ENCODE assay signal across 35 mouse cellular contexts in genomic region chr10:50882366-50882765, GRCm38 (mm10). TPM values are rescaled to one million over a fixed set of nuclear protein-coding genes. Genes with fewer than 3 reads are reported as not detected.
"Had no signal": no experiment of that assay in that cellular context is flagged by ENCODE, and none has a peak within 500 bp of the region (broad histone marks: within the 10 kb centered on the region; RNA-seq: fewer than 3 reads in every experiment).

No protein-coding gene starts in this region.

- H3K27me3 ChIP-seq: limb, embryonic 15.5 days; liver, embryonic 13.5 days; lung, embryonic 15.5 days; neural tube, embryonic 12.5 days had no signal

- H3K4me2 ChIP-seq: limb, embryonic 12.5 days; limb, embryonic 13.5 days; limb, embryonic 15.5 days; liver, embryonic 11.5 days; liver, embryonic 12.5 days; liver, embryonic 13.5 days; liver, embryonic 15.5 days; lung, embryonic 14.5 days; lung, embryonic 15.5 days; midbrain, embryonic 11.5 days; midbrain, embryonic 12.5 days; midbrain, embryonic 13.5 days; midbrain, embryonic 15.5 days; neural tube, embryonic 12.5 days; neural tube, embryonic 13.5 days had no signal

- H3K4me1 ChIP-seq: limb, embryonic 12.5 days; limb, embryonic 13.5 days; limb, embryonic 15.5 days; liver, embryonic 12.5 days; liver, embryonic 13.5 days; liver, embryonic 15.5 days; lung, embryonic 15.5 days; megakaryocyte, embryonic 14.5 days; midbrain, embryonic 10.5 days; midbrain, embryonic 12.5 days; midbrain, embryonic 13.5 days; midbrain, embryonic 15.5 days; neural tube, embryonic 12.5 days; neural tube, embryonic 13.5 days had no signal

- ATAC-seq: liver, embryonic 12.5 days; liver, postnatal 0 days; lung, postnatal 0 days; midbrain, embryonic 16.5 days had no signal

- H3K4me3 ChIP-seq: limb, embryonic 12.5 days; limb, embryonic 13.5 days; limb, embryonic 15.5 days; liver, embryonic 12.5 days; liver, embryonic 13.5 days; liver, embryonic 15.5 days; lung, embryonic 15.5 days; megakaryocyte, embryonic 14.5 days; midbrain, embryonic 10.5 days; midbrain, embryonic 12.5 days; midbrain, embryonic 13.5 days; midbrain, embryonic 15.5 days; myocyte; neural tube, embryonic 12.5 days; neural tube, embryonic 13.5 days had no signal

- H3K36me3 ChIP-seq: limb, embryonic 12.5 days; limb, embryonic 13.5 days; limb, embryonic 15.5 days; liver, embryonic 12.5 days; liver, embryonic 13.5 days; liver, embryonic 15.5 days; lung, embryonic 15.5 days; midbrain, embryonic 10.5 days; midbrain, embryonic 12.5 days; midbrain, embryonic 13.5 days; midbrain, embryonic 15.5 days; neural tube, embryonic 12.5 days; neural tube, embryonic 13.5 days had no signal

- H3K9me3 ChIP-seq: limb, embryonic 12.5 days; limb, embryonic 13.5 days; limb, embryonic 15.5 days; liver, embryonic 12.5 days; liver, embryonic 13.5 days; liver, embryonic 15.5 days; lung, embryonic 15.5 days; megakaryocyte, embryonic 14.5 days; midbrain, embryonic 10.5 days; midbrain, embryonic 12.5 days; midbrain, embryonic 13.5 days; midbrain, embryonic 15.5 days; neural tube, embryonic 12.5 days; neural tube, embryonic 13.5 days had no signal

- H3K9ac ChIP-seq: limb, embryonic 12.5 days; limb, embryonic 13.5 days; limb, embryonic 15.5 days; liver, embryonic 12.5 days; liver, embryonic 13.5 days; liver, embryonic 14.5 days; liver, embryonic 15.5 days; liver, postnatal 0 days; lung, embryonic 14.5 days; lung, embryonic 15.5 days; midbrain, embryonic 12.5 days; midbrain, embryonic 13.5 days; midbrain, embryonic 15.5 days; neural tube, embryonic 12.5 days; neural tube, embryonic 13.5 days had no signal

- H3K27ac ChIP-seq: limb, embryonic 12.5 days; limb, embryonic 13.5 days; limb, embryonic 15.5 days; liver, embryonic 12.5 days; liver, embryonic 13.5 days; liver, embryonic 14.5 days; liver, embryonic 15.5 days; lung, embryonic 15.5 days; macrophage; midbrain, embryonic 10.5 days; midbrain, embryonic 12.5 days; midbrain, embryonic 13.5 days; midbrain, embryonic 15.5 days; neural tube, embryonic 12.5 days; neural tube, embryonic 13.5 days had no signal

- DNase-seq: left cerebral cortex, postnatal 4 days; liver; liver, embryonic 13.5 days; liver, postnatal 0 days; lung, adult 18-20 months; lung, adult 2 months; lung, embryonic 14.5 days; lung, postnatal 10 days; lung, postnatal 14 days; lung, postnatal 36 days; lung, postnatal 4 days; midbrain, embryonic 14.5 days had no signal

RNA-seq across cellular contexts. Expression of gene Sim1, which starts 12.2 kb away (rescaled TPM):
- polyA plus RNA-seq: liver, adult 2 months; liver, embryonic 12.5 days; liver, embryonic 13.5 days; liver, embryonic 14.5 days; liver, embryonic 15.5 days; liver, embryonic 16.5 days; liver, postnatal 0 days; lung, embryonic 15.5 days; lung, embryonic 16.5 days; lung, postnatal 0 days; macrophage had no signal
